Mouse (Mus musculus) c-Kit-negative CD71-positive TER-119-positive erythroid progenitor cells, embryonic 14.5 days (primary cell): ENCODE measurements around the gene Gm7137.
"Not testable (repeated sequence)": the region's sequence is repeated elsewhere in the genome, so short reads cannot be mapped to it uniquely, and the experiment has no call there.

ENCODE experiments used
- DNase-seq: peaks from one replicate; pipeline ENCODE4 v3.0.0-alpha.2; 2013; ENCODE audit warnings: low read depth, low spot score

The Gm7137 gene

GRCm38 (mm10) chr10:77752312-77752711 lies 35.7 kb downstream of the Gm7137 start:
- not testable (repeated sequence) for DNase-seq

GRCm38 (mm10) chr10:77751254-77751653 lies 36.7 kb downstream of the Gm7137 start, which contains the start of gene Gm9736:
Gm9736 (minus strand) TSS chr10:77751354.
- DNase-seq = not testable (repeated sequence)

DNA sequence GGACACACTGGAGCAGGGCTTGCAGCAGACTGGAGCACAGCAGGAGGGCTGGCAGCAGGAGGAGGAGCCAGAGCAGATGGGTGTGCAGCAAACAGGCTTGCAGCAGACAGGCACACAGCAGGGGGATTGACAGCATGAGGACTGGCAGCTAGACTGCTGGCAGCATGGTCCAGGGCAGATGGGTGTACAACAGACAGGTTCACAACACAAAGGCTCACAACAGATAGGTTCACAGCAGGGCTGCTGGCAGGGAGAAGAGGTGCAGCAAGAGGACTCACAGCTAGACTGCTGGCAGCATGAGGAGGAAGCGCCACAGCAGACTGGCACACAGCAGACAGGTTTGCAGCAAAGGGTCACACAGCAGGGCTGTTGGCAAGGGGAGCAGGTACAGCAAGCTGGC lies 37.3 kb downstream of the Gm7137 start:
- DNase-seq = not testable (repeated sequence)

DNA sequence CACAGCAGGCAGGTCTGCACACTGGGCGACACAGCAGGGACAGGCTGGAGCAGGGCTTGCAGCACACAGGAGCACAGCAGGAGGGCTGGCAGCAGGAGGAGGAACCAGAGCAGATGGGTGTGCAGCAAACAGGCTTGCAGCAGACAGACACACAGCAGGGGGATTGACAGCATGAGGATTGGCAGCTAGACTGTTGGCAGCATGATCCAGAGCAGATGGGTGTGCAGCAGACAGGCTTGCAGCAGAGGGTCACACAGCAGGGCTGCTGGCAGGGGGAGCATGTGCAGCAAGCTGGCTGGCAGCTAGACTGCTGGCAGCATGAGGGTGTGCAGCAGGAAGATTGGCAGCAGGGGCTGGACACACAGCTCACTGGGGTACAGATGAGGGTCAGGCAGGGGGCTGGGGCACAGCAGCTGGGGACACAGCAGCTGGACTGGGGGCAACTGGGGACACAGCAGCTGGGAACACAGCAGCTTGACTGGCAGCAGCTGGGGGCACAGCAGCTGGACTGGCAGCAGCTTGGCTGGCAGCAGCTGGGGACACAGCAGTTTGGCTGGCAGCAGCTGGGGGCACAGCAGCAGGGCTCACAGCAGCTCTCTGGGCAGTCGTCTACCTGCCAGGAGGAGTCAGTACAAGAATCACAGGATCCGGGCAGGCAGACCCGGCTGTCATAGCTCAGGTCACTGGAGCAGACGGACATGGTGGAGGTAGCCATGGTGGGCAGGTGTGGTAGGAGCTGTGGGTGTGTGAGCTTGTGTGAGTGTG lies 45.9 kb downstream of the Gm7137 start, which contains the start of gene Gm18596:
Gene Gm18596 (minus strand): TSS at position 715 of the 765 bp plus-strand sequence.
- DNase-seq = not testable (repeated sequence)

GRCm38 (mm10) chr10:77738929-77739328 lies 49.1 kb downstream of the Gm7137 start:
- no peak for DNase-seq
